Mouse (Mus musculus) lung, postnatal 25 days (tissue): Measurements from ENCODE around the gene Acsl4.

ENCODE experiments used
- DNase-seq: peaks from one replicate; pipeline ENCODE4 v3.0.0; 2022; ENCODE audit warnings: low spot score

Acsl4 gene

DNA sequence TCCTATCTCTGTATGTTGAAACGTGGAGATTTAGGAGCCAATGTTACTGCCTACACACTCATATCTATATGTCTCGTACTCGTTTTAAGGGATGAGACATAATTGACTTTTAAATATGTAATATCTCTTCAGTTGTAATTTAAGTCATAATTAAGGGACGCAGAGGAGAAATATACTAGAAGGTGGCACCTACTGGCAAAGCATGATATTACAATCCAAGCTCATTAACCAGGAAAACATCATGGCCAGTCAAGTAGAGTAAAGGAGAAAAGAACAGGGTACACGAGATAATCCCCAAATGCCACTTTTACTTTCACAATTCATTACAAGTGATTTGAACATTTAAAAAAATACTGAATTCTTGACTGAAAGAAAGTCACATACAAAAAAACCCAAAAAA is 31.9 kb downstream of the Acsl4 start:
- DNase-seq, result no peak

DNA sequence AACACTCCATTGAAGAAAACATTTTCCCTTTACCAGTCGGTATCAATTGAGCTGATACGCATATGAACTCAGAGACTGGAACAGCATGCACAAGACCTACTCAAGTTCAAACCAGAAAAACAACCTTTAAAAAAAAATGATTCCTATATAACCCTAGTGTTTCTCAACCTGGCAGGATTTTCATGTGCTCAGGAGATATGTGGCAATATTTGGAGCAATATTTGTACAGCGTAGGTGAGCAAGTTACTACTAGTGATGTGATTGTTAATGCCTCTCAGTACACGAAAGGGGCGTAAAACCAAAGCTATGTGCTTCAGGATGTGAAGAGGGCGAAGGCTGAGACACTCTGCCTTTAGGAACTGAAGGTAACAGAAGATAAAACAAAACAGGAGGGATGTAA is 54.1 kb downstream of the Acsl4 start:
- DNase-seq, result peak; percentile 16

DNA sequence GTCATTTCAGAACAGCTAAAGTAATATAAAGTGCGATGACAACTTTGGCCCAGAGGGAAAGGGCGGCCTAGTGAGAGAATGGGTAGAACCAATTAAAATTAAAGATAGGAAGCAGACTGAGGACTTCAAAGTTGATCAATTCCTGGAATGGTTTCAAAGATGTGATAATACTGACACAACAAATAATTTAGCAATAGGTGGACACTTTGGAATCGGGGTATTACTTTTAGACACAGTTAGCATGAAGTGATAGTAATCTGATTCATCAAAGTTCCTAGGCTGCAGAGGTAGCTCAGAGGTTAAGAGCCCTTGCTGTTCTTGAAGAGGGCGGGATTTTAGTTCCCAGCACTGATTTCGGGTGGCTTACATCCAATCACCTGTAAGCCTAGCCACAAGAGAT is 54.8 kb downstream of the Acsl4 start:
- DNase-seq, result no peak

DNA sequence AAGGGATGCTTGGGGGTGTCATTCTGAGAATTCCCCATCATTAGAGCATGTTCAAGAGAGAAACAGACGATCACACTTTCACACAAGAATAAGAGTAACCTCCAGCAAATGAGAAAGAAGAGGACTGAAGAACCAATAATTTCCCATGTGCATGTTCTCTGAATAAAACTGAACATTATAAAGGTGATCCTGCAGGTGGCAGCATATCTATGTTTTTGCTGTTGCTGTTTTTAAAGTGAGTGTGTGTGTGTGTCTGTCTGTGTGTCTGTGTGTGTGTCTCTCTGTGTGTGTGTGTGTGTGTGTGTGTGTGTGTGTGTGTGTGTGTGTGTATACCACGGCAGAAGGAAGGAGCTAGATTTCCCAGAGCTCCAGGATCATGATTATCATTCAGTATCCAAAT is 64.6 kb downstream of the Acsl4 start:
- DNase-seq, result no peak

DNA sequence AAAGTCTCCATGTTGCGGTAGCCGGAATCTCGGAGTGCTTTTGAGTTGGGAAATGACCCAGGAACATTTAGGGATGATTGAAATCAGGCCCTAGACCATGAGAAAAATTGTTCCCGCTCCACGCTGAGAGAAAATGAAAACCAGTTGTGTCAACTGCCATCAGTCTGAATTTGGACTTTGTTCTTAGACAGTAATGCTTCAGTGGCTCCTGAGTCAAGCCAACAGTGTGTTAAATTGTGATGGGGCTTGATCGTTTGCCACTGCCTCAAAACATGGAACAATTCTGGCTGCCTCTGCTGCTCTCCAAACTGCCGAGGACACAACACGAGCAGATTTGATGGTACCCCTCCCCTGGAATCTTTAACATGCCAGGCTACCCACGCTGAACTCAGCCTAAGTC is 74.2 kb downstream of the Acsl4 start:
- DNase-seq, result no peak

DNA sequence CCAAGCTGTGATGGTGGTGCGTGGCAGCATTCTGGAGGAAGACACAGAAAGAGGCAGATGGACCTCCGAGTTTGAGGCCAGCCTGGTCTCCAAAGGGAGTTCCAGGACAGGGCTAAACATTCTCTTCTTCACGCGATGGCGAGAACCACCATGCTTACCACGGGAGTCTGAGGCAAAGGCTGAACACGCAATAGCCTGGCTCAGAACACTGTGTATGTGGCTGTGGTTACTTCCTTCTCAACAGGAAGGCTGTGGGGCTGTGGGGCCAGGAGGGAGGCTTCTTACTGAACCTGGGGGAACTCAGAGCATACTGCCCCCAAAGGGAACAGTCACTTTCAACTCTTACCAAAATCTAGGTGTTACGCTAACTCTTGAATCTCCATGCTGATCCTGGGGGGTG is 75.1 kb downstream of the Acsl4 start:
- no peak for DNase-seq

DNA sequence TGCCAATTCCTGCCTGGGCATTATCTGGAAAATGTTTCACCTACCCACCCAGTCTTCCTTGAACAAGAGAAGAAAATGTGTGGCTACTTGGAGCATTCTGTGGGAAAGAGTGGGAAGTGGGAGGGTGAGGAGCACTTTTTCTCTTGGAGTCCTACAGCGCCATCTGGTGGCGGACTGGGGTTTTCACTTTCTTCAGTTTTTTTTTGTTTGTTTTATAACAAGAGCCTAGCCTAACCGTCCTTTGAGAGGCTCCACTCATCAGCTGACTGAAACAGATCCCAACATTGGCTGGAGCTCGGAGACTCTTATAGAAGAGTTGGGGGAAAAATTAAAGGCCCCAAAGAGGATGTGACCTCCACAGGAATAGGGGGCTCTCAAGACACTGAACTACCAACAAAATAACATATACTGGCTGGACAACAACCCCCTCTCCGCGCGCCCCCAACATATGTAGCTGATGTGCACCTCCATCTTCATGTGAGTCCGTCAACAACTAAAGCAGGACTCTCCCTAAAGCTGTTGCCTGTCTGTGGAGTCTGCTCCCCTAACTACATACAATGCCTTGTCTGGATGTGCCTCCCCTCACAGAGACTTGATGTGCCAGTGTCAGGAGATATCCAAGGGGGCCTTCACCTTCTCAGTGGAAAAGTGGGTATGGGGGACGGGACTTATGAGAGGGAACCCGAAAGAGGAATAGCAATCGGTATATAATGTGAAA is 75.9 kb downstream of the Acsl4 start:
- DNase-seq, result peak; percentile 39

DNA sequence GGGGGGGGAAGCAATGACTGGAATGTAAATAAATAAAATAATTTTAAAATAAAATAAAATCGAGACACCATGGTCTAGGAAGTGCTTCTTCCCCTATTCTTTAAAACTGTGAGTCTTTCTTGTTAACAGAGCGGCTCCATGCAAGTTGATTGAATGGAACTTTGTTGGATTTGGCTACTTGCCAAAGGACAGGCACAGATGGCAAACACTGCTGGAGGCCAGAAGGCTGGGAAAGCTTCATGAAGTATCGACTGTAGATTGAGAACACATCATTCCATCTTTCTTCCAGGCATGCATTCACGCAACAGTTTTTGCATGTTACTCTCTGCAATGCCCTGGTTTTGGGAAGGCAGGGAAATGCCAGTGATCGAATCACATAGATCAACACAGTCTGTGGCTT is 79.9 kb downstream of the Acsl4 start:
- no peak for DNase-seq

DNA sequence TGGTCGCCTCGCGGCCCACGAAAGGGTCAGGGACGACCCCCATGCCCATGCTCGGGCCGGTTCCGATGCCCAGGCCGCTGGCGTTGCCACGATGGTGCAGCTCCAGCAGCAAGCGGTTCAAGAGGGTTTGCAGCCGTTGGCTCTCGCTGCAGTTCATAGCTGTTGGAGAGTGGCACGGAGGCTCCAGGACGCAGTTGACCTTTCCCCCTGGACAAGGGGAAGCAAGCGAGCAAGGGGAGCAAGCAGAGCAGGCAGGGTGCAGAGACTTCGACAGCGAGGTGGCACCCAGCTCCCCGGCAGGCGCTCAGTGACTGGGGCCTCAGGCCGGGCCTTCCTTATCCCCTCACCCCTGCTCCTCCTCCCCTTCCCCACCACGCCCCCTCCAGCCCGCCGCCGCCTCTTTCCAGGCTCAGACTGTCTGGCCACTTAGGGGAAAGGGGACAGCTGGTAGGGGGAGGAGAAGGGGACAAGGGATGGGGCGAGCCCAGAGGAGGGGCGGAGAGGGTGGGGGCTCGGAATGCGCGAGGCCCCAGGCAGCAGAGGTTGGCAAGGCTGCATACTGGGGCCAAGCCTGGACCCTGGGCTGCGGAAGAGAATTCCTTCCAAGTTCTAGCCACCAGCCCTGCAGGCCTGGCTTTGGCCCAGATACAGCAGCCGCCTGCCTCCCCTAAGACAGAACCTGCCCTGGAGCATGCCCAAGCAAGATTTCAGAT is 84.3 kb downstream of the Acsl4 start, which contains the start of gene Kcne1l:
Gene Kcne1l, minus strand, starts transcription at position 426 of the 713 bp plus-strand sequence.
- DNase-seq, result no peak

DNA sequence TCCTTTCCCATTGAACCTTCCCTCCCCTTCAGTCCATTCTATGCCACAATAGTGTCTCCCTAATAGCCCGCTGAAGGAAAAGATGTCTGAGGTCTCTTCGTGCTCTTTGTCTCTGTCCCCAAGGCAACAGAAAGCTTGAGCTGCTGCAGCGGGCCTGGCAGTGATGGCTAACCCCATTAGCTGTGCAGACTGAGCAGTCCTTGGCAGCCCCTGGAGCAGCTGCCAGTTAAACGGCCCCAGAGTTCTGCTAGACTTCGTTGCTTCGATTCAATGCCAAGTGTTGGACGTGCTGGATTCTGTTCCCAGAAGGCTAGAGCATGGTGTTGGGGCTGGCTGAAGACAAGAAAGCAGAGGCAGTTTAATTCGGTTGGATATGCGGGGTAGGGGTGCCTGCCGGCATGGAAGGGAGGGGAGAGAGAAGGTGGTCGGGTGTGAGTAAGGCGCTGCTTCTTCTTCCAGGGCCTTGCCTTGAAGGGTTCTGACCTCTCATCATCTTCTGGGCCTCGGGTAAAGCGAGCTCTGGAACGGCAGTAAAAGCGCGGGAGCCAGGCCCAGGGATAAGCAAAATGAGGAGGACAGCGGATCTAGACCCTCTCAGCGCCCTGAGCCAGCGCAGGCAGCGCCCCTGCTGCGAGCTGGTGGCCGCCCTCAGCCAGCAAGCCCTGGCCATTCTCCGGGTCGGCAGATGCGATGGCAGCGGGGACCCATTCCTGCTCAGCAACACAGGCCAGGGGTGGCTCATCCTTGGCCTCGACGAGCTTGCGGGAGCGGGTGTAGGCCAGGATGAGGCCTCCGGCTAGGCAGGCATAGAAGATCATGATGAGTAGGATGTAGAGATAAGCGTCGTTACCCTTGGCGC is 85.1 kb downstream of the Acsl4 start:
- DNase-seq, result no peak

DNA sequence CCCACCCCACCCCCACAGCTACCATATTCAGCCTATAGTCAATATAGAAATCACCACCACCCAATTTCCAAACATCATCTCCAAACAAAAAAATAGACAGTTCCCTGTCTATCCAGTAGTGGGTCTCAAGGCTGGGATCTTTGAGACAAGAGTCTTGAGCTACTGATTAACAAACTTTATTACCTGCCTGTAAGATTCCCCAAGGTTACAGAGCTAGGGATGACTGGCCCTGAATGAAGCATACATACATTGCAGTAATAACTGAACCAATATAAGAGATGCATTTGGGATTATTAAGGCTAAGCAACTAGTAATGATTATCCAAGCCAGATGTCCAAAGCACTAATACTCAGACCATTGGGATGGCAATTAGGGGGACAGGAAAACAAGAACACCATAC is 85.7 kb downstream of the Acsl4 start:
- no peak for DNase-seq

DNA sequence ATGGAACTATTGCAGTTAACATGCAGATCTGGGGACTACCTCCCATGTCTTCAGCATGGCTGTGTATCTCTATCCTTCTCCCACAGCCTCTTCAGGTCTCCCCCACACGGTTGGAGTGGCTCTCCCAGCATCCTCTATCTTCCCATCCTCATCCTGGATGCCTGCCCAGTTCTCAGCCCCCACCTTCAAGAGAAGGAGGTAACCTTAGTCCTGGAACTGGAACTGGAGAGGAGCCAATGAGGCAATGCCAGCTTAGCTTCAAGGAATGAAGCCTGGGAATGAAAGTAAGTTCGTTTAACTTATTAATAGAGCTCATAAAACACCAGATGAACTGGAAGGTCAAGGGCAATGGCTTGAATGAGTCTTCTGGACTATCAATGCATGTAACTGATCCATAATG is 86.9 kb downstream of the Acsl4 start:
- DNase-seq, result no peak

DNA sequence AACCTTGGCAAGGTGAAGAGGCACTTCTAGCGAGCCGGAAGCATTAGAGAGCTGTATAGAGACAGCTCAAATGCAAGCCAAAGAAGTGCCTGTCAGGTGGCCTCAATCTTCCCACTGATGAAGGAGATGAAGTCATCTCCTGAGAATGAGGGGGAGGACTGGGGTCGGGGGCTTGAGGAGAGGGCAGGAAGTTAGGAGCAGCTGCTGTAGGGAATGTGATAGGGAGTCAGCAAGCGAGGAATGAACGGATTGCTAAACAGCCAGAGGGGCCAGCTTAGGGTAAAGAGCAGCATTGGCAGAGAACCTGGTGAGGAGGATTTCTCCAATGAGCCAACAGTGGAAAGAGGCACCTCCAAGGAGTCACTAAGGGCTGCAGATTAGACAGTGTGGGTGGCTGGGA is 104.4 kb downstream of the Acsl4 start:
- no peak for DNase-seq

DNA sequence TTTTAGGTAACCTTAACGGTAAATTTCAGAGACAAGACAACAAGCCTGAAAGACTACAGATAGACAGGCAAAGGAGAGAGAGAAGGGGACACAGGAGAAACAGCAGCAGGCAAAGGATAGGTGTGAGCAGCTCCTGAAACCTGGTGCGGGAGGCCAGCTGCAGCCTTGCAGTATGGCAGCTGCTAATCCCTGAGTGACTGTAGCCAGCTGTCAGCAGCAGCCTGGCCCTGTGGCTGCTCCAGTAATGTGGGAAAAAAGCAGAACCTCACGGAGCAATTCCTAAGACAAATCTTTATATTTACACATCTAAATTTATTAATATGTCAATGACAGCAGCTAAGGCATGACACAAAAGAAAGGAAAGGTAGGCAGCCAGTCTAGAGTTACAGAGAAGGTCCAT is 113.8 kb downstream of the Acsl4 start:
- no peak for DNase-seq

DNA sequence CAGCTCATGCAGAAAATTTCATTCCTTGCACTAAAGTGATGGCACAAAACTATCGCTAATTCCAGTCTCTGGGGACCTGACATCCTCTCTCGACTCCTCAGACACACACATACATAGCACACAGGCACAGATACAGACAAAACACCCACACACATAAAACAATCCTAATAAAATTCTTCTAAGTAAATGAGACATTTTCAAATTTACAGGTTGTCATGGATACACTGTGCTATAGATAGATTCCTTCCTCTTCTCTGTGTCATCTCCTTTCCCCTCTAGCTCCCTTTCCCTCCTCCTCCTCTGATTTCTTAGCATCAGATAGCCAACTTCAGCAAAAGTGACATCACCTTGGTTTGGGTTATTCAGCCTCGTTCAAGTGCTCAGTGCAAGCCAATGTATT is 114.3 kb downstream of the Acsl4 start:
- no peak for DNase-seq
